Mouse (Mus musculus): ENCODE data around the gene Fam171a1.

DNA sequence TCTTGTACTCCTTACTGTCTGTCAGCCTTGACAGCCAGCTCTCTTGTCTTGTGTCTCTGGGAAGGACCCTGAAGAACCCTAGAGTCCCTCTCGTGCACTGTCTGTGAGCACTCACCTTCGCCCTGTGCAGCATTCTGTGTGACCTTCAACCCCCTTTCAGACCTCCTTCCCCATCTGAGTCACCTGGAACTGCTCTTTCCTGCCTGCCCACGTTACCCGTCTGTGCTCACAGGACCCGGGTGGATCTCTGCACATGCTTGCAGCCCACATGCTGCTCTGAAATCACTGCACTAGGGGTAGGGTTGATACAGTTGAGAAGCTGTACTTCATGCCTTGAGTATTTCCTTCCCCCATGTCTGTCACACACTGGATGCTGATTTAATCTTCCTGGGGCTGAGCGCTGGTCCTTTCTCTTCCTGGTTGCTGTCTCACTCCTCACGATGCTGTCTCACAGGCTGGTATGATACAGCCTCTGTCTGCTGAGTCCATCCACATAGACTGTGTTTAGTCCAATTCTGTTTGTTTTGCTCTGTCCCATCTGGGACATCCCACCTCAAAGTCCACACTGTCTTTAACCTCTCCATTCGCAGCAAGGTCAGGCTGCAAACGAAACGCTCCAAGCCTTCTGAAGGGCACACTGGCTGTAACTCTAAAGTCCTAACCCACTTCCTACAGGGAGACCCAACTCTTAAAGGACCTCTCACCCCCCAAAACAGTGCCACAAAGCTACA lies 74.9 kb downstream of the Fam171a1 start:
- no peak for TF ChIP-seq EP300 (optimal IDR thresholded peaks at IDR 0.05)
- no peak for TF ChIP-seq CTCF (IDR thresholded peaks at IDR 0.05; ENCODE audit: low read depth)
